Mouse (Mus musculus): ENCODE data around the gene Gm128. TPM values are rescaled to one million over a fixed set of nuclear protein-coding genes. Genes with fewer than 3 reads are reported as not detected.

Gene Gm128
- polyA plus RNA-seq, 1 experiment = 0.05 TPM

GRCm38 (mm10) chr3:95210585-95210984, 30.8 kb downstream of the Gm128 start:
- WGBS = 58% methylated on average over 2 of the region's 2 CpGs
- DNase-seq (ENCODE audit: low read depth, low spot score) = no peak

GRCm38 (mm10) chr3:95208286-95208685, 33.1 kb downstream of the Gm128 start:
- DNase-seq (ENCODE audit: low read depth, low spot score) = no peak
- 76% methylated on average over 4 of the region's 4 CpGs for WGBS

GRCm38 (mm10) chr3:95203880-95204279, 37.5 kb downstream of the Gm128 start:
- WGBS = 93% methylated on average over 6 of the region's 6 CpGs
- DNase-seq (ENCODE audit: low read depth, low spot score) = no peak

- WGBS = 89% methylated on average over 2 of the region's 2 CpGs
- DNase-seq (ENCODE audit: low read depth, low spot score) = no peak
These were observed 40.8 kb downstream of the Gm128 start for GRCm38 (mm10) chr3:95200562-95200961.

GRCm38 (mm10) chr3:95200132-95200531, 41.3 kb downstream of the Gm128 start:
- WGBS = 73% methylated on average over 7 of the region's 7 CpGs
- DNase-seq (ENCODE audit: low read depth, low spot score) = no peak

DNA sequence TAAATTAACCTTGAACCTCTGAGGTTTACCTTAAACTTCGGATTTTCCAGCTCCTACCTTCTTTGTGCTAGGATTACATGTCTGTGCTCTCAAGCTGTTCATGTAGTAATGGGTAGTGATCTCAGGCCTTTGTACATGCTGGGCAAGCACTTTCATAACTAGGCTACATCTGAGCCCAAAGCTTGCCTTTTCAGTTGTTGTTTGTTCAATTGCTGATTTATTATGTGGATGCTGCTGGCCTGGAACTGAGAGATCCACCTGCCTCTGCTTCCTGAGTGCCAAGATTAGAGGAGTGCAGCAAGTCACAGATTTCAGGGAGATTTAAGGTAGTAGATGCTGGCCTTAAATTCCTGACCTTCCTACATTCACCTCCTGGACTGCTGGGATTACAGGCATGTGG, 42.3 kb downstream of the Gm128 start:
- 82% methylated on average over 1 of the region's 1 CpGs for WGBS
- no peak for DNase-seq (ENCODE audit: low read depth, low spot score)

DNA sequence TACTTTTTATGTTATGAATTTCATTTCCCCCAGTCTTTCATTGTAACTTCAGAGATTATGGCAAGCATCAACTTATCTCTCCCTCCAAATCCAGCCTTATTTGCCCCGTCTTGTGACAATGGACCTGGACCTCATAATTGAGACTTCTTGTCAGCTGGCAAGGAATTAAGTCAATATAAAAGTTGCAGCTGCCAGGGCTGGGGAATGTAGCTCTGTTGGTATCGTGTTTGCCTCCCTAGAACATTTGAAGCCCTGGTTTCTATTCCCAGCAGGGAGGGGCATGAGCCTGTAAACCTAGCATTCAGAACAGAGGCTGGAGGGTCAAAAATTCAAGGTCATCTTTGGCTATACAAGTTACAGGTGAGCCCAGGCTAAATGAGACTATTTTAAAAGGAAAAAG, 45.6 kb downstream of the Gm128 start:
- 58% methylated on average over 2 of the region's 2 CpGs for WGBS
- no peak for DNase-seq (ENCODE audit: low read depth, low spot score)

DNA sequence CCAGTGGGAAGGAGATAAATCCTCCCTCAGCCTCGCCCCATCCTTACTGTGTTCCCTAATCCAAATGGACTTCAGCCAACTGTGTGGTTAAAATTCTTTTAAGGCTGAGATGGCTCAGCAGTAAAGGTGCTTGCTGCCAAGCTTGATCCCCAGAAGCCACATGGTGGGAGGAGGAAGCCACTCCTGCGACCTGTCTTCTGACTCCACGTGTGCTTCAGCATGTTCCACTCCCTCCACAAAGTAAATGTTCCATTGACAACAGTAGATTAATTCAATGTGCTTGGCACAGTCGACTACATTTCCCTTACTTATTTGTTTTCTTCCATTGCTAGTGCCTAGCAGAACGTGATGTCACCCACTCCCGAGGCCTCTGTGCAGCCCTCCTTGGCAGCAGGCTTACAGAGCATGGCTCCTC, 46.7 kb downstream of the Gm128 start:
- DNase-seq (ENCODE audit: low read depth, low spot score) = no peak
- WGBS = 50% methylated on average over 6 of the region's 6 CpGs

Other genes starting within 250 kb of the Gm128 start
- gene Zfp687, start 226.2 kb downstream of the Gm128 start, polyA plus RNA-seq (2012; rRNA removed) = 13.3 and 19.3 TPM in 2 replicates
- 138 and 153 TPM in 2 replicates for gene Psmd4, start 199.0 kb downstream of the Gm128 start, polyA plus RNA-seq (2012; rRNA removed)
- 12.1 and 15.6 TPM in 2 replicates for gene Pip5k1a, start 134.7 kb downstream of the Gm128 start, polyA plus RNA-seq (2012; rRNA removed)
- 38.7 and 48.3 TPM in 2 replicates for gene Vps72, start 130.6 kb downstream of the Gm128 start, polyA plus RNA-seq (2012; rRNA removed)
- gene Tmod4, start 117.1 kb downstream of the Gm128 start, polyA plus RNA-seq (2012; rRNA removed) = 0.71 and 0.73 TPM in 2 replicates
- gene Scnm1, start 107.6 kb downstream of the Gm128 start, polyA plus RNA-seq (2012; rRNA removed) = 45.6 and 51.2 TPM in 2 replicates
- 7.6 and 7.7 TPM in 2 replicates for gene Lysmd1, start 107.5 kb downstream of the Gm128 start, polyA plus RNA-seq (2012; rRNA removed)
- gene Tnfaip8l2, start 99.2 kb downstream of the Gm128 start, polyA plus RNA-seq (2012; rRNA removed) = 30.8 and 46.2 TPM in 2 replicates
- 1.4 and 2.6 TPM in 2 replicates for gene Sema6c, start 81.1 kb downstream of the Gm128 start, polyA plus RNA-seq (2012; rRNA removed)
- 9.2 and 16.1 TPM in 2 replicates for gene Gabpb2, start 23.7 kb downstream of the Gm128 start, polyA plus RNA-seq (2012; rRNA removed)
- 67.2 and 80.0 TPM in 2 replicates for gene Cdc42se1, start 12.9 kb downstream of the Gm128 start, polyA plus RNA-seq (2012; rRNA removed)
- 18.9 and 21.6 TPM in 2 replicates for gene Mllt11, start 9.4 kb downstream of the Gm128 start, polyA plus RNA-seq (2012; rRNA removed)
- 0.24 and 0.36 TPM in 2 replicates for gene Bnipl, start 9.6 kb upstream of the Gm128 start, polyA plus RNA-seq (2012; rRNA removed)
- 71.9 and 82.6 TPM in 2 replicates for gene Mindy1, start 39.7 kb upstream of the Gm128 start, polyA plus RNA-seq (2012; rRNA removed)
- 15.7 and 18.8 TPM in 2 replicates for gene Prune1, start 40.5 kb upstream of the Gm128 start, polyA plus RNA-seq (2012; rRNA removed)
- gene Anxa9, start 65.6 kb upstream of the Gm128 start, polyA plus RNA-seq (2012; rRNA removed) = 0.84 and 1.1 TPM in 2 replicates
- gene Cers2, start 73.2 kb upstream of the Gm128 start, polyA plus RNA-seq (2012; rRNA removed) = 76.3 and 101 TPM in 2 replicates
- 9.8 and 13.4 TPM in 2 replicates for gene Setdb1, start 115.6 kb upstream of the Gm128 start, polyA plus RNA-seq (2012; rRNA removed)
- gene 4930558C23Rik, start 161.2 kb upstream of the Gm128 start, polyA plus RNA-seq (2012; rRNA removed) = not detected in 2 replicates
- gene Arnt, start 192.8 kb upstream of the Gm128 start, polyA plus RNA-seq (2012; rRNA removed) = 15.8 and 23.9 TPM in 2 replicates